Mouse (Mus musculus) left cerebral cortex, adult 2 months (tissue): ENCODE measurements at regions not wholly inside any gene's neighbourhood (a gene's known extent, or its start where the extent isn't known, plus 50 kb on each side); places are given as distances from the start of the nearest gene placed in this dataset.

ENCODE experiments used
- DNase-seq, 2 experiments: peaks; one replicate each; pipeline ENCODE4 v3.0.0; 2021 to 2022; ENCODE audit warnings: low spot score in 2 of 2, mixed read lengths in 1 of 2; ENCODE audit errors: extremely low spot score in 1 of 2
- H3K27ac ChIP-seq: fragments of 200-600 bp; 2 replicates; pipeline ENCODE4 v1.8.1; 2022
- H3K4me3 ChIP-seq: fragments of 200-600 bp; 2 replicates; pipeline ENCODE4 v1.8.1; 2022
- CTCF ChIP-seq: fragments of 200-600 bp; IDR thresholded peaks from 2 replicates; pipeline ENCODE4 v1.8.1; 2022; ENCODE audit warnings: antibody characterized with exemption, mild to moderate bottlenecking, moderate library complexity
- intact Hi-C: fragments of 180-260 bp; cut with DNase I; formaldehyde crosslinking; loops from one replicate; pipeline ENCODE4 v1.15.1; 2025

- no peak for TF ChIP-seq CTCF
- no peak overlapping the region for H3K4me3 ChIP-seq
- H3K27ac ChIP-seq, result no peak overlapping the region
- intact Hi-C loops, result no loop called here
- DNase-seq, result no peak
Measured at GRCm38 (mm10) chr17:45943244-45943643, 88.9 kb downstream of the Vegfa start.

GRCm38 (mm10) chr17:45941890-45942375 is 90.2 kb downstream of the Vegfa start:
- intact Hi-C loops, result no loop called here
- TF ChIP-seq CTCF, result no peak
- Histone ChIP-seq H3K4me3 (no peak overlapping the region), H3K27ac (no peak overlapping the region)
- DNase-seq, result no peak

GRCm38 (mm10) chr17:45940121-45940813 is 91.9 kb downstream of the Vegfa start:
- no peak for TF ChIP-seq CTCF
- intact Hi-C loops, result no loop called here
- H3K27ac ChIP-seq, result no peak overlapping the region
- no peak for DNase-seq
- H3K4me3 ChIP-seq, result no peak overlapping the region

- intact Hi-C loops, result no loop called here
- H3K27ac ChIP-seq, result no peak overlapping the region
- DNase-seq, result no peak
- no peak for TF ChIP-seq CTCF
- H3K4me3 ChIP-seq, result no peak overlapping the region
Measured at GRCm38 (mm10) chr17:45938284-45938683, 93.9 kb downstream of the Vegfa start.

- no peak for TF ChIP-seq CTCF
- Histone ChIP-seq H3K27ac (no peak overlapping the region), H3K4me3 (no peak overlapping the region)
- intact Hi-C loops, result no loop called here
- DNase-seq, result no peak
Measured at GRCm38 (mm10) chr17:45936577-45936976, 95.6 kb downstream of the Vegfa start.

GRCm38 (mm10) chr17:45935291-45935690 is 96.9 kb downstream of the Vegfa start:
- DNase-seq, result no peak
- intact Hi-C loops, result no loop called here
- no peak for TF ChIP-seq CTCF
- no peak overlapping the region for H3K27ac ChIP-seq
- H3K4me3 ChIP-seq, result no peak overlapping the region

GRCm38 (mm10) chr17:45934002-45934401 is 98.2 kb downstream of the Vegfa start:
- intact Hi-C loops, result no loop called here
- Histone ChIP-seq H3K27ac (no peak overlapping the region), H3K4me3 (no peak overlapping the region)
- no peak for TF ChIP-seq CTCF
- no peak for DNase-seq

- Histone ChIP-seq H3K27ac (no peak overlapping the region), H3K4me3 (no peak overlapping the region)
- intact Hi-C loops, result no loop called here
- TF ChIP-seq CTCF, result no peak
- no peak for DNase-seq
Measured at GRCm38 (mm10) chr17:45933034-45933433, 99.1 kb downstream of the Vegfa start.

GRCm38 (mm10) chr17:45932611-45933010 is 99.6 kb downstream of the Vegfa start:
- no peak for TF ChIP-seq CTCF
- no peak overlapping the region for H3K4me3 ChIP-seq
- H3K27ac ChIP-seq, result no peak overlapping the region
- intact Hi-C loops, result no loop called here
- DNase-seq, result no peak

- TF ChIP-seq CTCF, result no peak
- H3K27ac ChIP-seq, result no peak overlapping the region
- intact Hi-C loops, result no loop called here
Measured at GRCm38 (mm10) chr17:45929591-45929990, 102.6 kb downstream of the Vegfa start.

GRCm38 (mm10) chr17:45928903-45929477 is 103.2 kb downstream of the Vegfa start:
- TF ChIP-seq CTCF, result no peak
- H3K4me3 ChIP-seq, result no peak overlapping the region
- intact Hi-C loops, result no loop called here
- H3K27ac ChIP-seq, result no peak overlapping the region
- DNase-seq, result no peak

More at GRCm38 (mm10) chr17:45929591-45929990, 102.6 kb downstream of the Vegfa start:
- DNase-seq, result no peak
- H3K4me3 ChIP-seq, result no peak overlapping the region

- DNase-seq, result no peak
- intact Hi-C loops, result no loop called here
- no peak overlapping the region for H3K27ac ChIP-seq
- TF ChIP-seq CTCF, result no peak
- H3K4me3 ChIP-seq, result no peak overlapping the region
Measured at GRCm38 (mm10) chr17:45928013-45928412, 104.2 kb downstream of the Vegfa start.

GRCm38 (mm10) chr17:45925845-45926244 is 106.3 kb downstream of the Vegfa start:
- no peak for DNase-seq
- Histone ChIP-seq H3K27ac (no peak overlapping the region), H3K4me3 (no peak overlapping the region)
- no peak for TF ChIP-seq CTCF
- intact Hi-C loops, result no loop called here
